Mouse (Mus musculus) heart, postnatal 4 days (tissue): ENCODE measurements around the gene Aplnr. TPM values are rescaled to one million over a fixed set of nuclear protein-coding genes. Genes with fewer than 3 reads are reported as not detected.

Experiments used
- DNase-seq: peaks from one replicate; pipeline ENCODE4 v3.0.0; 2021
- total RNA-seq, 2 experiments: library from RNA; stranded (reverse); gene quantifications; 2 replicates each; pipeline ENCODE4 v1.2.3; 2021

Aplnr gene
- total RNA-seq: 100 to 1,000 TPM in 1 of 2 experiments, 10 to 100 TPM in 1; 85.4 to 109 TPM

DNA sequence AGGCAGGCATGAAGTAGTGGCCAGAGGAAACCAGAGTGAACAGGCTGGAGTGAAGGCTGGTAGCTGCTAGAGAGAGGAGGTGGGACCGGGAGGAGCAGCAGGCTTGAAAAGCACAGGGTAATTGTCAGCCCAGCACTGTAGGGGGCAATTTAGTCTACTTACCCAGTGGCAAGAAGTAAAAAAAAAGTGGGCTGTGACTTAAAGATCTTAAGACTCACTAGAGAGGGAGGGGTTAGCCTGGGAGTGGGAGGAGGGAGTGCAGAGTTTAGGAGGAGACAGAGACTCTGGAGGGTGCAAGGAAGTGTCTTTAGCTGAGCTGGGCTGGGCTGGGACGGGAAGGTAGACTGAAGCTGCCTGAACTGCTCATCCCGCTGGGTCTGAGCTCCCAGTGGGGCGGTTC, at the start of gene Aplnr:
Gene Aplnr (plus strand): TSS at position 137 of the 400 bp plus-strand sequence.
- peak; percentile 46 for DNase-seq

DNA sequence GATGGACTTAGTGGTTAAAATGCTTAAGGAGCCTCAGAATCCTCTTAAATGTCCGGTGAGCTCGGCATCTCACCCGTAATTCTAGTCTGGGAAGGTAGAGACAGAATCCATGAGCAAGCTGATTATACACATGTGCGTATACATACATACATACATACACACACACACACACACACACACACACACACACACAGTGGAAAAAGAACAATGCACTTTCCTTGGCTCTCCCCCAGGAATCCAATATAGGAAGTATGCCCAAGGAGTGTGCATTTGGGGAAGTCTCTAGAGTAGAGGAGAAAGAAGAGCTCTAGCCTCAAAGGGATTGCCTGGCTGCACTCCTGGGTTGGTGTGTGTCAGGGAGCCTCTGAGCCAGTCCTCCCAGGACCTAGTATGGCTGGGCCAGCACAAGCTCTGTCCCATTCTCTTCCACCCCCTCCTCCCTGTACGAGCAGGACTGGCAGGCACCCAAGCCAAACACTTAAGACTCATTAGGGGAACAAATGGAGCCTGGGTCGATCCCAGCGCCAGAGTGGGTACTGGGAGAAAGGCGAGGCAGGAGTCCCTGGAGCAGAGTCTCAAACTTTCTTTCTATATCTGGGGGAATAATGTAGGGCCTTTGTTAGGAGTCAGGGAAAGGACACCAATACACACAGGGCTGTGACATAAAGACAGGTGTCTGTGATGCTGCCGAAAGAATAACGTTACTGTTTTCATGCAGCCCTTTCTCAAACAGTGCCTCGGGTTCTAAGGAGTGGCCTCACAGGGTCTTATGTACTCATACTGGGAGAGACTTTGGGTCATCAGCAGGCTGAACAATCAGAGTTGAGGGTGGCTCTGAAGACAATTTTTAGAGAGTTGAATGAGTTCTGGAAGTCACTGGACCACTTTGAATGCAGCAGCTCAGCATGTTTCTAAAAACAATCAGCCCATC, 47.0 kb upstream of the Aplnr start:
- peak; percentile 65 for DNase-seq

DNA sequence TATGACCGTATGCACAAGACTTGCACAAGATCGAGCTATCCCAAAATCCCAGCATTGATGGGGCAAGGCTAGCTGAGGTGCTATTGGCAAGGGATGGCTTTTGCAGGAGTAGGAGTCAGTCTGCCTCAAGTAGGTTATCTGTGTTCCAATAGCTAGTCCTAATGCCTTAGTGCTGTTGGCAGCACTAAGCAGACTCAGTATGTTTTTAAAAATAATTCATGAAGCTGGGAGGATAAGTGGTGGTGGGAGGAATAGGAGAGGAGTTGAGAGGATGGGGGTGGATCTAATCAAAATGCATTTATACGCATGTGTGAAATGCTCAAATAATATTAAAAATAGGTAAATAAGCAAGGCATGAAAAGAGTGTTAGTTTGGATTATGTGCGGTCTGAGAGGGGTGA, 44.7 kb upstream of the Aplnr start:
- no peak for DNase-seq

DNA sequence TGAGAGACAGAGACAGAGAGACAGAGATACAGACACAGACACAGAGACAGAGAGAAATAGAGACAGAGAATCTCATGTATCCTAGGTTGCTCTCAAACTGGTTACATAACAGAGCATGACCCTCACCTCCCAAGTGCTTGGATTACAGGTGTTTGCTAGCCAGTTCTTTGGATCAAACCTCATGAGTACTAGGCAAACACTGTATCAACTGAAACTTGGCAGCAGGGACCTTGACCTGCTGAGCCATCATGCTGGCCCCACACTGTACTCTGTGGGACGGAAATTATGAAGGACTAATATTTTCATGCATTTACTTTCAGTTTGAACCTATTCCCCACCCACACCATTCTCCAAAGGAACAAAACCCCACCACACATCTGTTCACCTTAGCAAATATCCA, 42.6 kb upstream of the Aplnr start:
- no peak for DNase-seq

DNA sequence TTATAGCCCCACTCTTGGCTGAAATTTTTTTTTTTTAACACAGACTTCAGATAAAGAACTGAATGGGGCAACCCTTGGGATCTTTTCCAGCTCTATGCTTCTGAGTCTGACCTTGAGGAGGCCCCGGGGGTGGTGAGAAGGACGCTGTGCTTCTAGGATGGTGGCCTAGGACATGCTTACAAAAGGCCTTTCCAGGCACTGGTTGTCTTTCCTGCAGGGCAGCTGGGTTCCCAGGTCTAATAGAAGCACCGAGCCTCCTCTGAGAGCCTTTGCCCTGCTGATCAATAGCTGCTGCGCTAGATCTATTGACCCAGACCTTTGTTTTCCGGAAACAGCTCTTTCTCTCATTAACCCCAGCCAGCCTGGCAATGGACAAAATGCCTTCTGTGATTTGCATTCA, 40.1 kb upstream of the Aplnr start:
- DNase-seq: no peak

DNA sequence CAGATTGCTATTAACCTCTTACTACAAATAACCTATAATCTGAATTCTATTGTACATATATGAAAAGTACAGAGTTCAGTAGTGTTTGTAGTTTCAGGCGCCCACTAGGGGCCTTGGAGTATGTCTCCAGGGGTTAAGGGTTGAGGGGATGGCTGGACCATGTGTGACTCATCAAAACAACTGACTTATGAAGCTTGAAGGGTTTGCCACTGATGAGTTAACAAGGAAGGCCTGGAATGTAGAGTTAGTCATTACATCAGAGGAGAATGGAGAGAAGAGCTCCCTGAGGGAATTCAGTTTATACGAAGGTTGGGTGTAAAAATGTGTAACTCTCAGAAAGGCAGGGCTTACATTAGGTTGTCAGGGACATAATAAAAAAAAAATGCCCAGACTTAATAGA, 38.0 kb upstream of the Aplnr start:
- DNase-seq: no peak

DNA sequence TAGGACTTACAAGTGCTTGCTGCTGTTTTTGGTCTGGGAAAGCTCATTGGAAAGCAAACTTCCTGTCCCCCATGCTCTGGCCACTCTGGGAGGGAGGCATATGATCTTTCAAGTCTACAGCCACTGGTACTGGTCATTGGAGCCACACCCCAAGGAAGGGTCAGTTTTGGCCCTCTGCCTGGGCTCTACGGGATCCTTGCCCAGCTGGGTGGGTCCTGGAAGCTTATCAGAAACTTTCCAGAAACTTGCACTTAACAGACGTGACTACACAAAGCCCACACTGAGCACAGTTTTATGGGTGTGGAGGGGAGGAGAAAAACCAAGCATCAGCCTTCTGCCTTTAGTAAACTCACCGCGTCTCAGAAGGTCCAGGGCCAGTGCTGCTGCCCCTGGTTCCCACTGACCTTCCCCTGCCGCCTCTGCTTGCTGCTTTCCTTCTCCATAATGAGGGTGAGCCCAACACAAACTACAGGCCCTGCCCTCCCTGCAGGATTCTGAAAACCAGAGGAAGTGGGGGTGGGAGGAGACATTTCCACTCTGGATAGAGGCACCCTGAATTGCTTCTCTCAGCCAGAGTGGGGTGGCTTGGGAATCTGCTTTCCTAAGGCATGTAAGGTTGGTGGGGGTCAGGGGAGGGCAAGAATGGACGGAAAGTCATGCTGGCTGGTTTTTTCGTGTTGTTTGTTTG, 37.1 kb upstream of the Aplnr start:
- DNase-seq: peak; percentile 88

DNA sequence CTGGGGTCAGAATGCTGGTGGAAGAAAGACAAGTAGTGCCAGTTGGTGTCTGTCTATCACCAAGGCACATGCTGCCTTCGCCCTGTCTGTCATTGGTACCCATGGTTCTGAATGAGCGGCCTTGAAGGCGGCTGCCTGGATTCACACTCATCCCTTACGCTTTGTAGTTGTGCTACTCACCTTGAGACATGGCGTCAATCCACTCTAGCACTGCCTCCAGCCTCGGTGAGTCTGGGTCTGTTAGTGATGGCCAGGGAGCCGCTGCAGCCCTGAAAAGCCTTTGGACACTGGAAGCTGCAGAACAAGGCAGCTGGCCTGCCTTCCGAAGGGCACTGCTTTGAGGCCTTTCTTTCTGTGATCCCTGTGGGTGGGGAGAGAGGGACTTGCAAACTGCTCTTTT, 32.8 kb upstream of the Aplnr start:
- no peak for DNase-seq

DNA sequence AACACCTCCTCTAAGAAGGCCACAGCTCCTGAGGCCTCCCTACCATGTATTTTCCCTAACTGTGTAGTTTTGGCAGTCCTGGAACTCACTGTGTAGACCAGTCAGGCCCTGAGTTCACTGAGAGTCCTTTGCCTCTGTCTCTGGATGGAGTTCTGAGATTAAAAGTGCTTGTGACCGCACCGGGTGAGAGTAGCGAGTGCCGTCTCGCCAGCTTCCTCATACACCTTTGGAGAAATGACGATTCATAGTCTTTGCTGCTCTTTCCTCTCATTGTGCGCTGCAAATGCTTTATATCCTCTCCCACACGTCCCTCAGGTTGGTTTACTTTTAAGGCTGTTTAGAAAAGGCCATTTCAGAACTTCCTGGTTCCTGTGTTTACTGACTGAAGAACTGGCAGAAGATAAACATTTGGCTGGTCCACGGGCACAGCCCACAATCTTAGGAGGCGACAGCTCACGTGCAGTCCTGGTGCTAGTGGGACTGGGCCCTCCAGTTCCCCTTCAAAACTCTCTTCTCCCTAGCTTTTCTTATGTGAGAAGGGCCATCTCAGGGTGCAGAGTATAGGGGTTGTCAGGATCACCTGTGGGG, 30.5 kb upstream of the Aplnr start:
- no peak for DNase-seq

DNA sequence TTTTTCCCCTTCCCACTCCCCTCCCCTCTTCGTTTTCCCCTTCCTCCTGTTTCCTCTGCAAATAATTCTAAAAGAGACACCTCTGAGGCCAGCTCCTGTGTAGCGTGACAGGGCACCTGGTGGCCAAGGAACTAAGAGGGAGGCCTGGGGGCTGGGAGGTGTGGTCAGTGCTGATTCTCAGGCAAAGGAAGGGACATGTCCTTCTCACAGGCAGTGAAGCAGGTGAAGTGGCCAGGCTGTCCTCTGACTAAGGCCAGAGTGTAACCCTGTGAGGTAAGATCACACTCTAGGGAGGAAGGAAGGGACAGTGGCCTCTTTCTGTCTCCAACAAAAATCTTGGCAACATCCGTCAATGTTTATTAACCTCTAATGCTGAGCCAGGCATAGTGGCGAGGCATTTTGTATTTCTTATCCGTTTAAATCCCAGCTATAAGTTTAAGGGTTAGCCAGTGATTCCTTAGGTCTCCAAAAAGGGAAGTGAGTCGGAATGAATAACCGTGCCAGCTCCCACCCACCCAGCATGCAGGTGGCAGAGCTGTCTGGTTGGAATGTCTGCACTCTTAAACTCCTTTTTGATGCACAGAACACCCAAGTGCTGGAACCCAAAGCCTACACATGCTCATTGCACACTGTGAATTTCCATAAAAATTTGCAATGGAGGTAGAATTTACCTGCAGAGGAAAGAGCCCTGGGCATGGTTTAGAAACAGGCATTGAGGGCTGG, 29.8 kb upstream of the Aplnr start:
- no peak for DNase-seq

DNA sequence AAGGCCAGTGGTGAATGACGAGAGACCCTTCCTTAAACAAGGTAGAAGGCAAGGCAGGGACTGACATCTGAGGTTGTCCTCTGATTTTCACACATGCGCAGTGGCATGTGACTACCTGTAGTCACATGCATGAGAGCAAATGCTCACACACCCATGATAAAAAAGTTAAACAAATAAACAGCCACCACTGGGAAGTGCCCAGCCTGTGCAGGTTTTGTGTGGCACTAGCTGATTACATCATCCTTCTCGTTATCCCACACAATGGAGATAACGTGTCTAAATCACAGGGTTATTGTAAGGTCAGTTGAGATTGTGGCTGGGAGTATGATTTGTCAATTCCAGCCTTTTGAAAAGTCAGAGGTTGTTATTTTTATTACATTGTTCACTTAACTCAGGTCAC, 29.1 kb upstream of the Aplnr start:
- DNase-seq: no peak

DNA sequence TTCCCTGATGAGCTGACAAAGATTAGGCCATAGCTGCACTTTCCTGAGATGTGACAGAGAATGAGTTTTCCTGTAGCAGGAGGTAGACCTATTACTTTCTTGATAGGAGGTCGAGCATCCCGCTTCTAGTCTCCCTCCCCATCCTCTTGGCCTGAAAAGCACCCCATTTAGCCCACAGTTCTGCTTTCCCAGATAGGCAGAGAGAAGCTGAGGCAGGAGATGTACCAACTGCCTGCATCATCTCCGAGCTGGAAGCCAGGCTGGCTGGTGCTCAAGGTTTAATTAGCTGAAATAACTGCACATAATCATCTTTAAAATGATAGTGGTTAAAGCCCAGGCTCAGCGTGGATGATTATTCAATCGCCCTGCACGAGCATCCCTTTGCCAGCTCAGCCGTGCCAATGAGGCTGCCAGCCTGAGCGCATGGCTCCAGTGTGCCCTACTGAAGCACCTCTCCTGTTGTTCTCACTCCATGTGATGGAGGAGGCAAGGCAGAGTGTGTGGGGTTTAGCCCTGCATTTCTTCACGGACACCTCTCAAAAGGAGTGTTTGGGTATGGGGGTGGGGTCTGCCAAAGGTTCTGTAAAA, 25.6 kb upstream of the Aplnr start:
- no peak for DNase-seq

DNA sequence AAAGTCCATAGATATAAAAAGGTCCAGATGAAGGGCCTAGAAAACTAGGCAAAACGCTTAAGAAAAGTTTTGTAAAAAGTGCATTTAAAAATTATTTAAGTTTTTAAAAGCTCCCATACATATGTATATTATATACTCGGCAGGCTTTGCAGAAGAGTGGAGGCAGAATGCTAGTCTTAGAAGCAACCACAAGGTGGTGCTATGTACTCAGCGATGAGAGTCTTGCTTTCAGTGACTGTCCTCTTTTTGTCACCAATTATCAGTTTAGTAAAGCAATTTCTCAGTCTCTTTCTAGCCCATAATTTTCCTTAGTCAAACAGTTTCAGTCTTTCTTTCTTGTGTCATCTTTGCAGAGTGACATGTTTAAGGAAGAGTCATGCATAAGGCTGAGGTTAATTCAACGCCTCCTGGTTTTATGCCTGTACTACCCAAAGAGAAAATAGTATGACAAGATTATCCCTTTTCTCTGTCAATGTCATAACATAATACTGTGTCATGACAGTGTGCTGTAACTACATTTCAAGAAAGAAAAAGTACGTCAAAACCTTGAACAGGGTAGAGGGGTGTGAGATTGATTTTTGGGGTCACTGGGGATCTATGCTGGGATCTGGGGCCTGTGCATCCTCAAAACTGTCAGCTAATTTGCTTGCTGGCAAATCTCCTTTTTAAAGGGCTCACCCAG, 12.7 kb upstream of the Aplnr start:
- peak; percentile 57 for DNase-seq

DNA sequence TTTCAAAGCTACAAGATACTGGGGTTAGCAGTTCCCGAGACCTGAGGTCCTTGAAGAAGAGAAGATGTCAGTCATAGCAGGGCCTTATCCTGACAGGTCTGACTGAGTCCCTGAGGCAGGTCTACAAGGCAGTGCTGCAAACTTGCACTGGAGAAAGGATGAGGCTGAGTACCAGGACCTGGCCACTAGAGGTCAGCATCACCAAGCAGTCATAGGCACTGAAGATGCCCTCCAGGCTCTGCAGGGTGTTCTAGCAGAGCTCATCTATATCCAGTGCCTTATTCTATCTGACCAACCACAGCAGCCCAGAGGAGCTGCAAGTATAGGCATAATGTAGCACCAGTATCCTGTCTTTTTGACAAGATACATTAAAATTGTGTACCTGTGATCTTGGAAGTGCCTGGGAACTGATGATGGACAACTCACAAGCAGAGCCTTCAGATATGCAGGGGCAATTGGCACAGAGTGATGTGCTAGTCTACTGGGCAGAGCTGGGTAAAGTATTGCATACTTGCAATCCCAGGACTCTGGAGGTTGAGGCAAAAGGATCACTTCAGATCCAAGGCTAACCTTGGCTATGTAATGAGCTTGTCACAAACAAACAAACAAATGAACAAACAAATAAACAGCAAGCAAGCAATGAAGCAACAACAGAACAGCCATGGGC, 12.0 kb upstream of the Aplnr start:
- DNase-seq: peak; percentile 82

DNA sequence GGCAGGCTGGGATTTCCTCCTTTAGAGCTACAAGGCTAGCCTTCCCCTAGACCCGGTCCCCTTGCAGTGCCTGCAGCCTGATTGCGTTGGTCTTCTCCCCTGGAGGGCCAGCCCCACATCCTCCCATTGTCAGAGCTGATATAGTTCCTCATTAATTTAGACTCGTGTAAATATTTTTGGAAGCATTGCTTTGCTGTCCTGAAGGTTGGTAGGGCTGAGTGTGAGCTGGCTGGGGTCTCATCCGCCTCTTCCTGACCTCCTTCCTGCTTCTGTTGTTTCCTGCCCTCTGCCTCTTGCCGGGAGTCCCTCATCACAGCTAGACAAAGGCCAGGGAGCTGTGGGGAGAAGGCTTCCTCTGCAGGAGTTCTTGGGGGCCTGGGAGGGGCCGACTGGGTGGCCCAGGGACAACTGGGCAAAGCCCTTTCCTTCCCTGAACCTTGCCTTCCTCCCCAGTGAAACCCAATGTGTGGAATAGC, 6.5 kb upstream of the Aplnr start:
- peak; percentile 59 for DNase-seq

DNA sequence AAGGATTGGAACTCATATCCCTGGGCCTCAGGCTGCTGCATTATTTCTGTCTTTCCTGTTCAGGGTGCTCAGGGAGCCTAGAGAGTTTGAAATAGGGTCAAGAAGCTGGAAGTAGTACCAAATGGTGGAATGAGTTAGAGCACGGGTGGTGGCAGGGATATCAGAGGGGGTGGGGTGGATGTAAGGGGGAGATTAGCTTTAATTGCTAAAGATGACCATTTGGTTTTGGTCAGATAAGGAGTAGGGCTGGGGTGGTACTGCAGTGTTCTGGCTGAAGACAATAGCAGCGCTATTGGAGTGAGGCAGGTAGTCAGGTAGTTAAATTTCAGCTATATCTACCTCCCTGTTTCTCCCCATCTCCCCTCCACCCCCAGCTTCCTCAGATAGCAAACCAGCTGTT, 4.8 kb upstream of the Aplnr start:
- no peak for DNase-seq

DNA sequence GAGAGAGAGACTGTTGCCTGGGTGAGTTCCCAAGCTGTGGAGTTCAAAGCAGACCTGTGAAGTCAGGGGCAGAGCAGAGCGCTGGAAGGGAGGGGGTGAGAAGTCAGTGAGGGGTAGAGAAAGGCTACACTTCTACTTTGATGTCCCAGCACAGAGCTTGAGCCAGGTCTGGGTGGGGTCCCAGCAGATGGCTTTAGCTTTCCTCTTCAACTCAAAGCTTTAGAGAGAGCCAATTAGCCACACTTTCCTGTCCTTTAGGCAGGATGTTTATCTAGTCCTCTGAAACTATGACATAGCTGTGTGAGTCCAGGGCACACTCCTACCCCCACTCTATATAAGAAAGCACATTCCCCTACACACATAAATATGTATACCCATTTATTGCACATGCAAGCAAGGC, 4.3 kb upstream of the Aplnr start:
- no peak for DNase-seq

DNA sequence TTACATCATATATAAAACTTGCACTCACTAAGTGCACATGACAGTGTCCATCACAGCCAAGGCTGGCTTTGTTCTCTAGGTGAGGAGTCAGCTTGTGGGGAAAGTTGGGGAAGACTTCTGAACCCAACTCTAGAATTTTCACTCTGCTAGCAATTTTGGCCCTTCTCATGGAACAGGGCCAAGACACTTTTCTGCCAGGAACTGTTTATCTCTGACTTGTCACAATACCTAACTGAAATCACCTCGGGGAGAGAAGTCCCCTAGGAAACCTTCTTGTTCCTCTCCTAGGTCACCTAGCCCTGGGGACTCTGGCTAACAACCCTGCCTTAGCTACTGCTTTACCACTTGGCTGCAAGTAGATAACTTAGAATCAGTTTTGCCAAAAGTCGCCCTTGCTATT, 3.8 kb upstream of the Aplnr start:
- DNase-seq: no peak

DNA sequence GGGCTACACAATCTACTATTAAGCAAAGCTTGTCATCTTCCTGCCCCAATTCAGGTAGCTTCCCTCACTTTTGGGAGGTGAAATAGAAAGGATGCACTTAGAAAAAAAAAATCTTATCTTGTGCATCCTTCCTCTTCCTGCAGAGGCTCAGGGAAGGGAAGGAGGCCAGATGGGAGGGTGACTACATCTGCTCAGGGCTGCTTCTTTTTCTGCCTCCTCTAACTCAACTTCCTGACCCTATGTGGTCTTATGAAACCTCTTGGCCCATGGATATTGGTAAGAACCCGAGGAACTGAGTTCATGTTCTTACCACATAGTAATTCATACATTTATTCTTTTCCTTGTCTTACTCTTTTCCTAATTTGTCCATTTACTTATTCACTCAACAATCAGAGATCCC, 926 bp upstream of the Aplnr start:
- DNase-seq: no peak

DNA sequence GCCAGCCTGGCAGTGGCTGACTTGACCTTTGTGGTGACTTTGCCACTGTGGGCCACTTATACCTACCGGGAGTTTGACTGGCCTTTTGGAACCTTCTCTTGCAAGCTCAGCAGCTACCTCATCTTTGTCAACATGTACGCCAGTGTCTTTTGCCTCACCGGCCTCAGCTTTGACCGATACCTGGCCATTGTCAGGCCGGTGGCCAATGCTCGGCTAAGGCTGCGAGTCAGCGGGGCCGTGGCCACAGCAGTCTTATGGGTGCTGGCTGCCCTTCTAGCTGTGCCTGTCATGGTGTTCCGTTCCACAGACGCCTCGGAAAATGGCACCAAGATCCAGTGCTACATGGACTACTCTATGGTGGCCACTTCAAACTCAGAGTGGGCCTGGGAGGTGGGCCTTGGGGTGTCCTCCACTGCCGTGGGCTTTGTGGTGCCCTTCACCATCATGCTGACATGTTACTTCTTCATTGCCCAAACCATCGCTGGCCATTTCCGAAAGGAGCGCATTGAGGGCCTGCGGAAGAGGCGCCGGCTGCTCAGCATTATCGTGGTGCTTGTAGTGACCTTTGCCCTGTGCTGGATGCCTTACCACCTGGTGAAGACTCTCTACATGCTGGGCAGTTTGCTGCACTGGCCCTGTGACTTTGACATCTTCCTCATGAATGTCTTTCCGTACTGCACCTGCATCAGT, 951 bp downstream of the Aplnr start:
- DNase-seq: no peak
